Mouse (Mus musculus) limb, embryonic 11.5 days (tissue): ENCODE measurements around the gene Trir. TPM values are rescaled to one million over a fixed set of nuclear protein-coding genes. Genes with fewer than 3 reads are reported as not detected.
A peak's percentile ranks its signal among the peaks of the same experiment; 100 is the strongest.

ENCODE experiments used
- ATAC-seq: fragments of 200-750 bp; cut with Nextera tagmentation; 2 replicates; pipeline ENCODE4 v1.8.0; 2017; ENCODE audit warnings: low read depth; ENCODE audit not compliant: insufficient number of reproducible peaks, low FRiP score, low TSS enrichment
- DNase-seq: peaks from one replicate; pipeline ENCODE4 v3.0.0-alpha.2; 2015; ENCODE audit warnings: low spot score
- H3K27ac ChIP-seq: fragments of 300-500 bp; sonication (generic); replicated peaks from 2 replicates; pipeline ENCODE4 v1.5.1; 2014; ENCODE audit warnings: low read depth, mild to moderate bottlenecking, low read length
- H3K27me3 ChIP-seq: fragments of 300-500 bp; sonication (generic); 2 replicates; pipeline ENCODE4 v1.6.1; 2014; ENCODE audit warnings: mild to moderate bottlenecking, low read length, mixed read lengths; ENCODE audit not compliant: control insufficient read depth, insufficient read depth
- H3K36me3 ChIP-seq: fragments of 300-500 bp; sonication (generic); 2 replicates; pipeline ENCODE4 v1.6.1; 2014; ENCODE audit warnings: mild to moderate bottlenecking, low read length, moderate library complexity, mixed read lengths; ENCODE audit not compliant: control insufficient read depth, insufficient read depth
- H3K4me1 ChIP-seq: fragments of 300-500 bp; sonication (generic); 2 replicates; pipeline ENCODE4 v1.6.1; 2014; ENCODE audit warnings: low read length, mixed read lengths; ENCODE audit not compliant: control insufficient read depth, insufficient read depth
- H3K4me2 ChIP-seq: fragments of 300-500 bp; sonication (generic); 2 replicates; pipeline ENCODE4 v1.6.1; 2014; ENCODE audit warnings: low read depth, mild to moderate bottlenecking, moderate library complexity; ENCODE audit not compliant: severe bottlenecking
- H3K4me3 ChIP-seq: fragments of 300-500 bp; sonication (generic); 2 replicates; pipeline ENCODE4 v1.5.1; 2014; ENCODE audit warnings: low read depth, low read length
- H3K9ac ChIP-seq: fragments of 300-500 bp; sonication (generic); 2 replicates; pipeline ENCODE4 v1.6.1; 2014; ENCODE audit warnings: mild to moderate bottlenecking, low read length
- H3K9me3 ChIP-seq: fragments of 300-500 bp; sonication (generic); 2 replicates; pipeline ENCODE4 v1.6.1; 2016; ENCODE audit warnings: low read length; ENCODE audit not compliant: control insufficient read depth
- whole genome bisulfite sequencing: fragments of 180-500 bp; shearing (Covaris S2); extraction: QIAGEN DNeasy Blood & Tissue Kit; methylation state at CpG from one replicate; pipeline ENCODE4 v1.1.7; 2014; 5-methylcytosine and 5-hydroxymethylcytosine counted together
- polyA plus RNA-seq: library from polyadenylated mRNA; unstranded; fragments of >200 nt; fragmentation: Nextera tagmentation; extraction: Ambion mirVana; gene quantifications from 2 replicates; pipeline ENCODE4 v1.2.1, GENCODE M21; 2014

Trir gene
- polyA plus RNA-seq, 1 experiment from 2014 or later, result 197 TPM

DNA sequence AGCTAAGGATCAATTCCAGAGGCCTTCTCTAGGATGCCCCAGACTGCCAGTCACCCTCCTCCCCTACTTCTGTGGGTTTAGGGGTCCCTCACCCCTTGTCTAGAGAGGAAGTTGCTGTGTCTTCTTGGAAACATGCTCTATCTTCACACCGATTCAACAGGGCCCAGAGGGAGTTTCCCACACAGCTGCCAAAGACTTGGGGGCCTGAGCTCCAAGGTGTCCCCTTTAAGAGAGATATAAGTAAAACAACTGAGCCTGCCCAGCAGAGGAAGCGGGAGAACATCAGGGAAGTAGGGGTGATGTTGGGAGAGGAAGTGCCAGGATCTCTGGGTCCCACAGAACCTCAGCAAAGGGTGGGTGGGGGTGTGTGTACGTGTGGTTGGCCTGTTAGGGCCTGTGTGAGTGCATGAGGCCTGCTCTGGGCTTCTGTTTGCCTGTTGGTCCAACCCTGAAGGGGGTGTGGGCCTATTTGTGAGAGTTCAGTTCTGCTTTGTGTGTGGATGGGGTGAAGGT, 44.1 kb upstream of the Trir start:
- no peaks in the 10 kb centered on the region for H3K36me3 ChIP-seq
- no peaks in the 10 kb centered on the region for H3K9me3 ChIP-seq
- peaks cover 46% of the 10 kb centered on the region for H3K4me1 ChIP-seq
- no peak overlapping the region for H3K4me2 ChIP-seq
- H3K27me3 ChIP-seq, result peaks cover 8% of the 10 kb centered on the region
- H3K27ac ChIP-seq, result no peak overlapping the region
- ATAC-seq (no peak), DNase-seq (no peak)
- 62% methylated on average over 3 of the region's 3 CpGs for WGBS
- H3K4me3 ChIP-seq, result no peak overlapping the region
- H3K9ac ChIP-seq, result no peak overlapping the region; the same call in 1 of the 2 replicates

DNA sequence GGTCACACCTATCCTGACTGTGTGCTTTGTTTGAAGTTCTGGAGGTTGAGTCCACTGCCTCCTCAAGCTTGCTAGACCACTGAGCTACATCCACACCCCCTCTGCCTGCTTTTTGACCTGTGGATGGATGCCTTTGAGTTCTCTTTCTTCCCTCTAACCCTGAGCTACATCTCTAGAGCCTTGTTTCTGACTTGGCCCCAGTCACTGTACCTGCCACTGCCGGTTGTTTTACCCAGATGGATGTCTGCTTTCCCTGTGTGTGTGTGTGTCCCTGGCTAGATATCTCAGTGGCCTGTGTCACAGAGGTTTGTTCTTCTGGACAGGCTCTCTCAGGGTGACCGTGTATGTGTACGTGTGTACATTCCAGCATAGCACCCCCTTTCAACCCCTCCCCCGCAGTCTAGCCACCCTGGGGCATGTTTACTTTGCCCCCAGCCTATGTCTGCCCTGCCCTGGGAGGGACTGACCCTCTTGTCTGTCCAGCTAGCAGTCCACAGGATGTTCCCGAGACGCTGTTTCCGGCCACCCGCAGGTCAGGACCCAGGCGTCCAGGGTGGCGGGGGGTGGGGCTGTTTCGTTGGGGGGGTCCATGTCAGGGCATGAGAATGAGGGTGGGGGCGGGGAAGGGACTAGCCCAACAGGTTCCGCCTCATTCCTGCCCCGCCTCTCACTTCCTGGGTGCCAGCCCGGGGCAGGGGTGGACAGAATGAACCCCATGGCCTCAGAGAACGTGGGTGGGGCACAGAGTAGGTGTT, 42.2 kb upstream of the Trir start:
- no peak overlapping the region for H3K4me3 ChIP-seq
- no peak for ATAC-seq
- H3K36me3 ChIP-seq, result no peaks in the 10 kb centered on the region
- peaks cover 36% of the 10 kb centered on the region for H3K4me1 ChIP-seq
- no peaks in the 10 kb centered on the region for H3K9me3 ChIP-seq
- H3K27me3 ChIP-seq, result no peaks in the 10 kb centered on the region
- 7% methylated on average over 16 of the region's 16 CpGs for WGBS
- peak overlapping the region; percentile 97 for H3K4me2 ChIP-seq
- peak overlapping the region; percentile 68 for H3K27ac ChIP-seq
- peak overlapping the region; percentile 37; the same call in 1 of the 2 replicates for H3K9ac ChIP-seq
- DNase-seq, result no peak

DNA sequence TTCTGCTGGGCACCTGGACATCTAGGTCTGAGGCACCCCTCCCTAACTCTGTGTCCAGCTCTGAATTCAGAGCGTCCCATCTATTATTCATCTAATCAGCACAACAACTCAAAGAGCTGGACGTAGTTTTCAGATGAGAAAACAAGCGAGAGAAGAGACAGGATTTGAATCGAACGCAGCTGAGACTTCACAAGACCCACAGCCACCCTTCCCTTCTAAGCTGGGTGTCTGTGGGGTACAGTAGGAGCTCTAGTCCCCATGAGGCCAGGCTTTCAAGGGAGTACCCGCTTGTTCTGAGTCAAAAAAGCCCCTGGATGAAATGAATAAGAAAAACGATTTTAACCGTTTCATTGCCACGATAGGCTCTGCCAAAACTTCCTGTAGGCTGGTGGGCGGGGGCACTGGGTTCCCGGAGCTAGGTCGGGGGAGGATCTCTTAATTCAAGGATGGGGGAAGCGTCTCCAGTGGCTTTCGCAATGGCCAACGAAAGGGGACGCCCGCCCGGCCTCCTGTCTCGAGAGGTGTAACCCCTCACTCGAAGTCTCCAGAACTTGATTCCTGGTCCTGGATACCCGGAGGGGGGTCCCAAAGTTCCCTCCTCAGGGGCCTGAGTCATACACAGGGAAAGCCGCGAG, 41.5 kb upstream of the Trir start:
- WGBS, result under 1% methylated on average over 23 of the region's 23 CpGs
- Histone ChIP-seq H3K4me3 (peak overlapping the region; percentile 39), H3K36me3 (no peaks in the 10 kb centered on the region), H3K9ac (peak overlapping the region; percentile 64), H3K4me1 (peaks cover 33% of the 10 kb centered on the region), H3K27ac (peak overlapping the region; percentile 23; the same call in 1 of the 2 replicates), H3K9me3 (no peaks in the 10 kb centered on the region), H3K4me2 (peak overlapping the region; percentile 97), H3K27me3 (no peaks in the 10 kb centered on the region)
- DNase-seq (no peak), ATAC-seq (no peak)

DNA sequence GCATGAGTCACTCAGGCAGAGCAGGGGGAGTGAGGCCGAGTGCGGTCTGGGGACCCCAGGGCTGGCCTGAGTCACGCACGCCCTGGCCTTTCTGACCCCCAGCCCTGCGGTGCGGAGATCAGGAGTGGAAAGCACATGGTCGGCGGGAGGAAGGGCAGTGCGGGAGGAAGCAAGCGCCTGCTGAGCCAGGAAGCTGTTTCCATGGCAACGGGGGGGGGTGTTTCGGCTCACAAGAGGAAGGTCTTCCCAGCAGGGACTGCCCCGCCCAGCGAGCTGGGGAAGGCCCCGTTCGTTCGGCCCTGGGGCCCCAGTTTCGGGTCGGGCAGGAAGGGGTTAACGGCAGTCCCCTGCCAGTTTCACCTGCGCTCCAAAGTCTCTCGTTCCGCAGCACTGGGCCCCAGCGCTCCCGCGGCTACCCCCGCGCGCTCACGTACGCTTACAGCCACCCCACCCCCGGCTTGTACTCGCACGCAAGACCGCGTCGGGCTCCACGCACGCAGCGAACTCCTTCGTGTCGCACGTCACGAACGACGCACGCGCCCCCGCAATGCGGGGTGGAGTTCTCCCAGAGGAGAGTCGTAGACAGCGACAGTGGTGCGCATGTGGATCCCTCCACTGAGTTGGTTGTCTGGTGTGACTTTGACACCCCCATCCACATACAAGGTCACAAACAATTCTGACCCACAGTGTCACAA, 40.8 kb upstream of the Trir start:
- Histone ChIP-seq H3K9ac (peak overlapping the region; percentile 64), H3K27me3 (no peaks in the 10 kb centered on the region), H3K4me1 (peaks cover 28% of the 10 kb centered on the region), H3K4me3 (peak overlapping the region; percentile 39), H3K36me3 (no peaks in the 10 kb centered on the region), H3K4me2 (peak overlapping the region; percentile 97), H3K27ac (0 out of 2 replicates have a peak overlapping the region, but pooled peaks have one; percentile 23), H3K9me3 (no peaks in the 10 kb centered on the region)
- ATAC-seq (peak; percentile 14; the same call in 1 of the 2 replicates), DNase-seq (peak; percentile 84)
- under 1% methylated on average over 52 of the region's 53 CpGs for WGBS

DNA sequence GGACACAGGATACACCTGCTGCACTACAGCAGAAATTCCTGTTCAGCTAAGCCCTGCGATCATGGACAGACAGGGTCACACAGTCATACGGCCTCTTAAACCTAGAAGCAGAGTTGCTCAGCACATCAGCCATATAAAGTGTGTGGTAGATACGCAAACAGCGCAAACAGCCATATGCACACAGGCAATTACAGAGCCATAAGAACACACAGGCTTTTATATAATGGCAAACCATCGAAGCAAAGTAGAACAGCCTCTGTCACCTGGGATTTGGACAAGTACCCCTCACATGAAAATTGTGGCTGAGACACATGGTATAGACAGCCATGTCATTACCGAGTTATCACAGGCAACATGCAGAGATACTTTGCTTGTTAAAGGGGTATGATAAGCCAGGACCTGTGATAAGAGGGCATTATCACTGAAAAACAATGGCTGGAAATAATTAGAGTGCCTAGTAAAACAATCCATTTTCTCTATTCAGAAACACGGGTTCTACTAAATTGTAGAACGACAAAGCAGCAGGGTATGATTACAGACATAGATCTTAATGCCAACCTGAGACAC, 40.2 kb upstream of the Trir start:
- no peak for DNase-seq

DNA sequence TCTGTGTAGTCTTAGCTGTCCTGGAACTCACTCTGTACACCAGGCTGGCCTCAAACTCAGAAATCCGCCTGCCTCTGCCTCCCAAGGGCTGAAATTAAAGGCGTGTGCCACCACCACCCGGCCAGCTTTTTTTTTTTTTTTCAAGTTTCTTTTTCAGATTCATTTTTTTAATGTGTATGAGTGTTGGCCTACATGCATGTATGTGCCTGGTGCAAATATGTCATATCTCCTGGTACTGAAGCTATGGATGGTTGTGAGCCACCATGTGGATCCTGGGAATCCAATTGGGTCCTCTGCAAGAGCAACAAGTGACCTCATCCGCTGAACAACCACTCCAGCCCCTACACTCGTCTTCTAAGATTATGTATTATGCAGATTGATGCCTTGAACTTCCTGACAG, 39.2 kb upstream of the Trir start:
- H3K27ac ChIP-seq, result no peak overlapping the region
- H3K4me3 ChIP-seq, result no peak overlapping the region
- no peaks in the 10 kb centered on the region for H3K27me3 ChIP-seq
- no peak overlapping the region for H3K4me2 ChIP-seq
- peaks cover 25% of the 10 kb centered on the region for H3K4me1 ChIP-seq
- 77% methylated on average over 5 of the region's 5 CpGs for WGBS
- no peaks in the 10 kb centered on the region for H3K36me3 ChIP-seq
- no peaks in the 10 kb centered on the region for H3K9me3 ChIP-seq
- H3K9ac ChIP-seq, result no peak overlapping the region
- ATAC-seq, result no peak
- DNase-seq, result no peak

More for the DNA sequence above, 40.2 kb upstream of the Trir start:
- ATAC-seq, result no peak
- Histone ChIP-seq H3K4me1 (peaks cover 25% of the 10 kb centered on the region), H3K36me3 (no peaks in the 10 kb centered on the region), H3K9me3 (no peaks in the 10 kb centered on the region), H3K4me3 (no peak overlapping the region), H3K9ac (no peak overlapping the region), H3K27me3 (no peaks in the 10 kb centered on the region), H3K27ac (no peak overlapping the region), H3K4me2 (peak overlapping the region; percentile 97)
- 37% methylated on average over 8 of the region's 8 CpGs for WGBS

DNA sequence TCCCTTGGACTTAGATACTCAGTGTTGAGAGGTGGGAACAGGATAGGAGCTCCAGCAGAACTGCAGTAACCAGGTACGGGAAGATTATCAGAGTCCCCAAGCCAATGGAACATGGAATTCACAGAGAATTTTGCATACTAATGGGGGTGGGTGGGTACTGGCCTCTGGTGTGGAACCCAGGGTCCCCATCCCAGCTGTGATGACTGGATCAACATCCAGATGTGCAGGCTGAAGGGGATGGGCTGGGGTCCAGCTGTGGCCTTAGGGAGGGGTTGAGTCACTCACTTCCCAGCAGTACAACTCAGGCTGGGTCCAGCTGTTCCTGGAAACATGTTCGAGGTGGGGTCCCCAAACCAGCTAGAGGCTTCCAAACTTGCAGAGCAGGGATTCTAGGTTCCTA, 38.7 kb upstream of the Trir start:
- no peak overlapping the region for H3K4me2 ChIP-seq
- no peak overlapping the region for H3K27ac ChIP-seq
- H3K27me3 ChIP-seq, result no peaks in the 10 kb centered on the region
- DNase-seq (no peak), ATAC-seq (no peak)
- 61% methylated on average over 2 of the region's 2 CpGs for WGBS
- H3K4me1 ChIP-seq, result peaks cover 25% of the 10 kb centered on the region
- no peak overlapping the region for H3K9ac ChIP-seq
- H3K4me3 ChIP-seq, result no peak overlapping the region
- no peaks in the 10 kb centered on the region for H3K36me3 ChIP-seq
- H3K9me3 ChIP-seq, result no peaks in the 10 kb centered on the region

DNA sequence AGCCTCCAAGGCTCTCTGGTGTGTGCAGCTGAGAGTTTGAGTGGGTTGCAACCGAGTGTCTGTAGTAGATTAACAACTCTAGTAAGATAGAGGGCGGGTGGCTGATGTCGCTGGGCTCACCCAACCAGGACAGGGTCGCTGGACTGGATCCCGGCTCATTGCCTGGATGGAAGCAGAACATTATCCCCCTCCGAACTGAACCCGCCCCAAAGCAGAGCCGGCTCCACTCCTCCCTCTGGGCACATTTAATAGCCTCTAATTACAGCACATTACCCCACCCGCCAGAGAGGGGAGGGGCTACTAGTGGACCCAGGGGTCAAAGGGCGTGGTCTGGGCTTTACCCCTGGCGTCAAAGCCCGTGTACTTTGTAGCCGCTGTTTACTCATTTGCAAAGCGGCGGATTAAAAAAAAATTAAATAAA, 37.3 kb upstream of the Trir start:
- no peaks in the 10 kb centered on the region for H3K9me3 ChIP-seq
- H3K4me2 ChIP-seq, result peak overlapping the region; percentile 25
- no peak for ATAC-seq
- H3K27me3 ChIP-seq, result no peaks in the 10 kb centered on the region
- peaks cover 21% of the 10 kb centered on the region for H3K4me1 ChIP-seq
- H3K9ac ChIP-seq, result no peak overlapping the region
- H3K27ac ChIP-seq, result no peak overlapping the region
- WGBS, result 9% methylated on average over 15 of the region's 15 CpGs
- no peak overlapping the region for H3K4me3 ChIP-seq
- peak; percentile 55 for DNase-seq
- no peaks in the 10 kb centered on the region for H3K36me3 ChIP-seq
